Comparison of ENCODE assay signal across 8 mouse cellular contexts in the genomic region with DNA sequence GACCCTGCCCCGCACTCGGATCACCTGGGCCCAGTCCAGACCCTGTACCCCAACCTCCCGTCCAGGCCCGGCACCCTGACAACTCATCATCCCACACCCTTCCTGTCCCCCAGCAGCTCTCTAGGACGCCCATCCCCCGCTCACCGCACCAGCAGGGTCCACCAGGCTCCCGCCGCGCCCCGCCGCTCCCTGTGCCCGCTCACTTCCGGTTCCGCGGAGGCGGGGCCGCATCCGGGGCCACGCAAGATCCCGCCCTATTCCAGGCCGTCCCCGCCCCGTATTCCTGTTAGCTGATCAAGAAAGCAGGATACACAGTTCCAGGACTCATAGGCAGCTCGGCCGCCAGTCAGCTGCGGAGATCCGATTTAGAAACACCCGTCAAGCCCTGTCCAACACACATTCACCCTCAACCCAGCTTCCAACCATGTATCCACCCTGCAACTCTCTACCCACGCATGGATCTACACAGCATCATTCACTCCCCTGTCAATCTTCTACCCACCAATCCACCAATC. TPM values are rescaled to one million over a fixed set of nuclear protein-coding genes. Genes with fewer than 3 reads are reported as not detected.
DNase-seq lines count a peak whose midpoint lies in the region; ATAC-seq and TF ChIP-seq lines count a peak whose summit lies in the region.

Gene Cttn (minus strand): TSS at position 465 of the 515 bp plus-strand sequence.

- WGBS in forebrain, embryonic 11.5 days = under 1% methylated on average over 30 of the region's 30 CpGs
- WGBS in heart, embryonic 14.5 days = 2% methylated on average over 30 of the region's 30 CpGs
- under 1% methylated on average over 30 of the region's 30 CpGs for whole genome bisulfite sequencing in liver, adult 2 months
- WGBS in stomach, embryonic 15.5 days = 2% methylated on average over 30 of the region's 30 CpGs

- TF ChIP-seq CTCF in liver, adult 2 months (IDR thresholded peaks at IDR 0.05; ENCODE audit: low read depth, low read length) = no peak

- H3K4me2 ChIP-seq in forebrain, embryonic 11.5 days (ENCODE audit: low read depth, low read length, severe bottlenecking) = peak within 1 kb of the TSS; percentile 81
- peak within 1 kb of the TSS; percentile 88 for H3K4me2 ChIP-seq in heart, embryonic 14.5 days (ENCODE audit: low read length)
- H3K4me2 ChIP-seq in myocyte (ENCODE audit: low read depth) = peak within 1 kb of the TSS; percentile 92
- peak within 1 kb of the TSS; percentile 71 for H3K4me2 ChIP-seq in stomach, embryonic 15.5 days

- peak; percentile 32 for DNase-seq in CD4-positive, CD25-positive, alpha-beta regulatory T cell, adult 2 months (ENCODE audit: low read depth, low spot score)
- DNase-seq in c-Kit-positive CD71-positive TER-119-positive erythroid progenitor cells, embryonic 14.5 days (ENCODE audit: low spot score) = peak; percentile 69
- DNase-seq in forebrain, embryonic 11.5 days (ENCODE audit: low spot score) = peak; percentile 94
- peak; percentile 96 for DNase-seq in kidney, postnatal 10 days
- peak; percentile 69 for DNase-seq in liver, adult 2 months (ENCODE audit: extremely low read depth, low read depth, low spot score)

- no peak within 1 kb of the TSS for H3K27ac ChIP-seq in forebrain, embryonic 11.5 days (ENCODE audit: low read depth, low read length)
- peak within 1 kb of the TSS; percentile 80 to 88 for H3K27ac ChIP-seq in heart, embryonic 14.5 days (replicated peaks in 1 of 2; ENCODE audit: control insufficient read depth in 1 of 2, insufficient read depth in 1 of 2, low read depth in 2 of 2, low read length in 2 of 2)
- H3K27ac ChIP-seq in liver, adult 2 months (replicated peaks; ENCODE audit: insufficient read depth, low read depth, low read length) = peak within 1 kb of the TSS; percentile 57
- peak within 1 kb of the TSS; percentile 91 for H3K27ac ChIP-seq in stomach, embryonic 15.5 days

- peak; percentile 55; the same call in 1 of the 2 replicates for TF ChIP-seq POLR2A in liver, adult 2 months (IDR thresholded peaks at IDR 0.05; ENCODE audit: extremely low read depth, insufficient read depth, low read length)
- peak; percentile 90 for TF ChIP-seq POLR2A in myocyte (IDR thresholded peaks at IDR 0.05; ENCODE audit: insufficient read length, low read depth)

- H3K9ac ChIP-seq in forebrain, embryonic 11.5 days (ENCODE audit: low read length) = peak within 1 kb of the TSS; percentile 72
- peak within 1 kb of the TSS; percentile 97 for H3K9ac ChIP-seq in heart, embryonic 14.5 days (ENCODE audit: low read length)
- H3K9ac ChIP-seq in liver, adult 2 months (ENCODE audit: low read depth, low read length) = peak within 1 kb of the TSS; percentile 96
- peak within 1 kb of the TSS; percentile 96 for H3K9ac ChIP-seq in stomach, embryonic 15.5 days

- H3K36me3 ChIP-seq in forebrain, embryonic 11.5 days (ENCODE audit: control insufficient read depth, insufficient read depth, low read length) = no peaks in the 10 kb centered on the region
- H3K36me3 ChIP-seq in heart, embryonic 14.5 days (ENCODE audit: control insufficient read depth, insufficient read depth, low read length) = peaks cover 8% of the 10 kb centered on the region
- no peaks in the 10 kb centered on the region; the same call in 1 of the 2 replicates for H3K36me3 ChIP-seq in liver, adult 2 months (ENCODE audit: control insufficient read depth, insufficient read depth, low read length)
- peaks cover 4% of the 10 kb centered on the region for H3K36me3 ChIP-seq in myocyte (ENCODE audit: control insufficient read depth, insufficient read depth)
- peaks cover 2% of the 10 kb centered on the region; the same call in 1 of the 2 replicates for H3K36me3 ChIP-seq in stomach, embryonic 15.5 days

- H3K4me1 ChIP-seq in forebrain, embryonic 11.5 days (replicated peaks; ENCODE audit: control insufficient read depth, insufficient read depth, low read length) = peaks cover 5% of the 10 kb centered on the region; the same call in 1 of the 2 replicates
- peaks cover 13 to 24% of the 10 kb centered on the region in 2 experiments for H3K4me1 ChIP-seq in heart, embryonic 14.5 days (ENCODE audit: control insufficient read depth in 2 of 2, insufficient read depth in 2 of 2, low read length in 2 of 2)
- H3K4me1 ChIP-seq in liver, adult 2 months (ENCODE audit: control insufficient read depth, insufficient read depth, low read length) = peaks cover 9% of the 10 kb centered on the region
- peaks cover 19% of the 10 kb centered on the region for H3K4me1 ChIP-seq in stomach, embryonic 15.5 days

- peak within 1 kb of the TSS; percentile 95 for H3ac ChIP-seq in myocyte (ENCODE audit: control insufficient read depth, insufficient read length)

- no peaks in the 10 kb centered on the region for H3K27me3 ChIP-seq in forebrain, embryonic 11.5 days (ENCODE audit: control insufficient read depth, insufficient read depth, low read length)
- H3K27me3 ChIP-seq in heart, embryonic 14.5 days (ENCODE audit: control insufficient read depth, insufficient read depth, low read length) = no peaks in the 10 kb centered on the region
- no peaks in the 10 kb centered on the region for H3K27me3 ChIP-seq in liver, adult 2 months (ENCODE audit: control insufficient read depth, insufficient read depth, low read length)
- H3K27me3 ChIP-seq in myocyte (ENCODE audit: control insufficient read depth, insufficient read depth, insufficient read length) = no peaks in the 10 kb centered on the region
- H3K27me3 ChIP-seq in stomach, embryonic 15.5 days (replicated peaks) = no peaks in the 10 kb centered on the region

- H3K4me3 ChIP-seq in forebrain, embryonic 11.5 days (ENCODE audit: low read depth, low read length) = peak within 1 kb of the TSS; percentile 65
- H3K4me3 ChIP-seq in heart, embryonic 14.5 days (ENCODE audit: control insufficient read depth in 1 of 2, insufficient read depth in 1 of 2, low read depth in 1 of 2, low read length in 2 of 2) = peak within 1 kb of the TSS; percentile 75 to 93
- peak within 1 kb of the TSS; percentile 97 for H3K4me3 ChIP-seq in liver, adult 2 months (ENCODE audit: insufficient read depth, low read depth, low read length)
- peak within 1 kb of the TSS; percentile 88 for H3K4me3 ChIP-seq in myocyte
- H3K4me3 ChIP-seq in stomach, embryonic 15.5 days (replicated peaks) = peak within 1 kb of the TSS; percentile 95

- no peaks in the 10 kb centered on the region for H3K9me3 ChIP-seq in forebrain, embryonic 11.5 days (ENCODE audit: control insufficient read depth, low read length)
- H3K9me3 ChIP-seq in heart, embryonic 14.5 days (ENCODE audit: control insufficient read depth, low read length) = no peaks in the 10 kb centered on the region
- no peaks in the 10 kb centered on the region for H3K9me3 ChIP-seq in stomach, embryonic 15.5 days

- peak; percentile 96 for ATAC-seq in forebrain, embryonic 11.5 days (replicated peaks; ENCODE audit: low FRiP score)
- ATAC-seq in heart, embryonic 14.5 days (ENCODE audit: insufficient number of reproducible peaks, insufficient read depth, low FRiP score, low read depth) = peak; percentile 87
- ATAC-seq in stomach, embryonic 15.5 days (ENCODE audit: insufficient read depth, low FRiP score, low read depth) = peak; percentile 93

- H3K79me2 ChIP-seq in liver, adult 2 months (ENCODE audit: control insufficient read depth, insufficient read depth, low read length) = peaks cover 21% of the 10 kb centered on the region; the same call in 1 of the 2 replicates
- H3K79me2 ChIP-seq in myocyte (ENCODE audit: control insufficient read depth, insufficient read depth) = peaks cover 44% of the 10 kb centered on the region

TF ChIP-seq in myocyte, 11 proteins besides CTCF, POLR2A, EP300 and RAD21:
- TF ChIP-seq POLR2AphosphoS2 (IDR thresholded peaks at IDR 0.05; ENCODE audit: insufficient read length, low read depth) (peak; percentile 88), REST (IDR thresholded peaks at IDR 0.05; ENCODE audit: insufficient read depth, insufficient read length) (no peak)

RNA-seq across cellular contexts. Expression of gene Cttn, which starts in this region (rescaled TPM):
- 183 and 190 TPM in 2 replicates for polyA plus RNA-seq in forebrain, embryonic 11.5 days (2014; fragmentation: Nextera tagmentation; extraction: Ambion mirVana)
- 121 and 128 TPM in 2 replicates for polyA plus RNA-seq in heart, embryonic 14.5 days (2014; fragmentation: Nextera tagmentation; extraction: Ambion mirVana)
- total RNA-seq in liver, adult 2 months (2014; rRNA removed) = 26.6 and 27.1 TPM in 2 replicates
- 31.2 and 36.1 TPM in 2 replicates for polyA plus RNA-seq in liver, adult 2 months (2012; rRNA removed)
- polyA plus RNA-seq in myocyte (2012; fragmentation: generic; extraction: Trizol) = 120 TPM
- 164 and 169 TPM in 2 replicates for polyA plus RNA-seq in stomach, embryonic 15.5 days (2015; fragmentation: Nextera tagmentation; extraction: Ambion mirVana)

Comparison
In these comparisons a context has a peak if more than half of its experiments do, and no peak if none do; other contexts are left out.
1. DNase-seq: peak in every context shown above with its lines; median percentile 96 in kidney, postnatal 10 days; 94 in forebrain, embryonic 11.5 days; 69 in c-Kit-positive CD71-positive TER-119-positive erythroid progenitor cells, embryonic 14.5 days; 69 in liver, adult 2 months; 32 in CD4-positive, CD25-positive, alpha-beta regulatory T cell, adult 2 months.